Mouse (Mus musculus): ENCODE results near the gene Qars. TPM values are rescaled to one million over a fixed set of nuclear protein-coding genes. Genes with fewer than 3 reads are reported as not detected.

The Qars gene
- polyA plus RNA-seq, 1 experiment from 2014 or later = 117 TPM

DNA sequence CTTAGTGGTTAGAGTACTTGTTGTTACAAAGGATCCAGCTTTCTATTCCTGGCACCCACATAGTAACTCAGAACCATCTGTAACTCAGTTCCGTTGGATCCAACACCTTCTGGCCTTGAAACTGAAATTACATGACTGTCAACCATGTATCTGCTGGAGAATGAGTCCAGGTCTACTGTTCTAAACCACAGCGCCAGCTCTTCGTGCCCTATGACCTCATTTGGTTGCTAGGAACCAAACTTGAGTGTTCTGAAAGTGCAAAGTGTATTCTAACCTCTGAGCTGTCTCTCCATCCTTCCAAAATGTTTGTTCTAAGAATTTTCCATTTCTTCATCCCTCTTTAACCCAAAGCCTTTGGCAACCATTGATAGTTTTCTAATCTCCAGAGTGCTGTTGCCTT is 38.5 kb downstream of the Qars start:
- Histone ChIP-seq H3K36me3 (ENCODE audit: control insufficient read depth, insufficient read depth, low read length) (peaks cover 88% of the 10 kb centered on the region), H3K4me1 (ENCODE audit: control insufficient read depth, insufficient read depth, low read length) (no peaks in the 10 kb centered on the region), H3K4me2 (replicated peaks; ENCODE audit: low read depth, low read length) (no peak overlapping the region), H3K27me3 (ENCODE audit: control insufficient read depth, insufficient read depth, low read length) (no peaks in the 10 kb centered on the region), H3K9me3 (ENCODE audit: control insufficient read depth, low read length) (no peaks in the 10 kb centered on the region), H3K9ac (ENCODE audit: low read depth, low read length) (no peak overlapping the region), H3K4me3 (ENCODE audit: low read length) (no peak overlapping the region), H3K27ac (ENCODE audit: low read depth, low read length) (no peak overlapping the region)
- 94% methylated on average over 3 of the region's 3 CpGs for WGBS
- no peak for ATAC-seq (ENCODE audit: low FRiP score, low TSS enrichment)

DNA sequence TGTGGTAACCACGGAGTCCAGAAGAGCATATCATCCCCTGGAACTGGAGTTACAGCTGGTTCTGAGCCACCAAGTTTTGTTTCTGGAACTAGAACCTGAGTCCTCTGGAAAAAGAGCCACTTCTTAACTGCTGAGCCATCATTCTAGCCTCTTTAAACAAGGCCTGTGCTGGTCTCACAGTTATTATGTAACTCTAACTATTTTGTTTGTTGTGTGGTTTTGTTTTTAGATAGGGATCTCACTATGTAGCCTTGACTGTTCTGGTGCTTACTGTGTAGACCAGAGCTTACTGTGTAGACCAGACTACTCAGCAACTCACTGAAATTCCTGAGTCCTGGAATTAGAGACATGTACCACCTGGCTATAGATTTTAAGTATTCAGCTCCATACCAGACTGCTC is 39.4 kb downstream of the Qars start:
- Histone ChIP-seq H3K36me3 (ENCODE audit: control insufficient read depth, insufficient read depth, low read length) (peaks cover 83% of the 10 kb centered on the region), H3K27me3 (ENCODE audit: control insufficient read depth, insufficient read depth, low read length) (no peaks in the 10 kb centered on the region), H3K9me3 (ENCODE audit: control insufficient read depth, low read length) (no peaks in the 10 kb centered on the region), H3K4me3 (ENCODE audit: low read length) (no peak overlapping the region), H3K27ac (ENCODE audit: low read depth, low read length) (no peak overlapping the region), H3K4me1 (ENCODE audit: control insufficient read depth, insufficient read depth, low read length) (no peaks in the 10 kb centered on the region), H3K4me2 (replicated peaks; ENCODE audit: low read depth, low read length) (no peak overlapping the region), H3K9ac (ENCODE audit: low read depth, low read length) (no peak overlapping the region)
- ATAC-seq (ENCODE audit: low FRiP score, low TSS enrichment) = no peak
- 90% methylated on average over 1 of the region's 1 CpGs for WGBS

- 87% methylated on average over 4 of the region's 4 CpGs for WGBS
- no peak overlapping the region for H3K4me3 ChIP-seq (ENCODE audit: low read length)
- H3K9ac ChIP-seq (ENCODE audit: low read depth, low read length) = no peak overlapping the region
- no peaks in the 10 kb centered on the region for H3K27me3 ChIP-seq (ENCODE audit: control insufficient read depth, insufficient read depth, low read length)
- H3K4me1 ChIP-seq (ENCODE audit: control insufficient read depth, insufficient read depth, low read length) = peaks cover 7% of the 10 kb centered on the region; the same call in 1 of the 2 replicates
- H3K36me3 ChIP-seq (ENCODE audit: control insufficient read depth, insufficient read depth, low read length) = peaks cover 76% of the 10 kb centered on the region
- no peak overlapping the region for H3K4me2 ChIP-seq (replicated peaks; ENCODE audit: low read depth, low read length)
- no peak for ATAC-seq (ENCODE audit: low FRiP score, low TSS enrichment)
- H3K27ac ChIP-seq (ENCODE audit: low read depth, low read length) = no peak overlapping the region
- H3K9me3 ChIP-seq (ENCODE audit: control insufficient read depth, low read length) = no peaks in the 10 kb centered on the region
These were observed 51.7 kb downstream of the Qars start for GRCm38 (mm10) chr9:108559169-108559568.

- Histone ChIP-seq H3K4me1 (ENCODE audit: control insufficient read depth, insufficient read depth, low read length) (peaks cover 7% of the 10 kb centered on the region; the same call in 1 of the 2 replicates), H3K9ac (ENCODE audit: low read depth, low read length) (peak within 1 kb of the TSS; percentile 76), H3K27me3 (ENCODE audit: control insufficient read depth, insufficient read depth, low read length) (no peaks in the 10 kb centered on the region), H3K9me3 (ENCODE audit: control insufficient read depth, low read length) (no peaks in the 10 kb centered on the region), H3K27ac (ENCODE audit: low read depth, low read length) (peak within 1 kb of the TSS; percentile 67), H3K4me2 (replicated peaks; ENCODE audit: low read depth, low read length) (peak within 1 kb of the TSS; percentile 84), H3K36me3 (ENCODE audit: control insufficient read depth, insufficient read depth, low read length) (peaks cover 76% of the 10 kb centered on the region), H3K4me3 (ENCODE audit: low read length) (peak within 1 kb of the TSS; percentile 67)
- ATAC-seq (ENCODE audit: low FRiP score, low TSS enrichment) = peak; percentile 98
- under 1% methylated on average over 47 of the region's 53 CpGs for WGBS
These were observed 52.8 kb downstream of the Qars start, which contains the start of gene Impdh2 for GRCm38 (mm10) chr9:108560227-108560841. Gene Impdh2 (plus strand): TSS chr9:108560286.

- H3K27ac ChIP-seq (ENCODE audit: low read depth, low read length) = no peak overlapping the region
- no peak for ATAC-seq (ENCODE audit: low FRiP score, low TSS enrichment)
- H3K9me3 ChIP-seq (ENCODE audit: control insufficient read depth, low read length) = no peaks in the 10 kb centered on the region
- H3K4me2 ChIP-seq (replicated peaks; ENCODE audit: low read depth, low read length) = no peak overlapping the region
- H3K9ac ChIP-seq (ENCODE audit: low read depth, low read length) = no peak overlapping the region
- peaks cover 55% of the 10 kb centered on the region for H3K36me3 ChIP-seq (ENCODE audit: control insufficient read depth, insufficient read depth, low read length)
- no peak overlapping the region for H3K4me3 ChIP-seq (ENCODE audit: low read length)
- 88% methylated on average over 8 of the region's 8 CpGs for WGBS
- H3K4me1 ChIP-seq (ENCODE audit: control insufficient read depth, insufficient read depth, low read length) = peaks cover 21% of the 10 kb centered on the region
- no peaks in the 10 kb centered on the region for H3K27me3 ChIP-seq (ENCODE audit: control insufficient read depth, insufficient read depth, low read length)
These were observed 56.2 kb downstream of the Qars start for GRCm38 (mm10) chr9:108563671-108564070.

DNA sequence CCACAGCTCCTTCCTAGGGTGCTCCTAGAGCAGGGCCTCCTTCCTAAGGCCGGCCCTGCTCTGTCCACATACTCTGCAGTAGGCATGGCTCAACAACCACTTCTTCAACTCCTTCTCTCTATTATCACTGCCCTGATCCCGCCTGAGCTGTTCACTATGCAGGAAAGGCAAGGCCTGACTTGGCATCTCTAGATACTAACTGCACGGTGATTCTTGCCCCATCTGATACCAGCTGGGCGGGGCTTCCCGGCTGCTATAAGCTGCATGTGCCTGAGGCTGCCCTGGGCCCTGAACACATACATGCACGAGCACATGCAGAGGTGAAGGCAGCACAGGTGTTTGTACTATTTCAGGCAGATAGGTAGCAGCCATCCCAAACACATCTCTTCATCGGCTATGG is 56.6 kb downstream of the Qars start:
- Histone ChIP-seq H3K4me1 (ENCODE audit: control insufficient read depth, insufficient read depth, low read length) (peaks cover 23% of the 10 kb centered on the region), H3K4me2 (replicated peaks; ENCODE audit: low read depth, low read length) (no peak overlapping the region), H3K9ac (ENCODE audit: low read depth, low read length) (no peak overlapping the region), H3K27ac (ENCODE audit: low read depth, low read length) (no peak overlapping the region), H3K4me3 (ENCODE audit: low read length) (no peak overlapping the region), H3K36me3 (ENCODE audit: control insufficient read depth, insufficient read depth, low read length) (peaks cover 50% of the 10 kb centered on the region), H3K9me3 (ENCODE audit: control insufficient read depth, low read length) (no peaks in the 10 kb centered on the region), H3K27me3 (ENCODE audit: control insufficient read depth, insufficient read depth, low read length) (no peaks in the 10 kb centered on the region)
- no peak for ATAC-seq (ENCODE audit: low FRiP score, low TSS enrichment)
- 89% methylated on average over 7 of the region's 7 CpGs for WGBS

Other genes with a start within 250 kb of the Qars start
- gene Dag1, start 243.7 kb upstream of the Qars start, polyA plus RNA-seq (2014; fragmentation: Nextera tagmentation; extraction: Ambion mirVana) = 60.7 and 129 TPM in 2 replicates
- gene Nicn1, start 217.3 kb upstream of the Qars start, polyA plus RNA-seq (2014; fragmentation: Nextera tagmentation; extraction: Ambion mirVana) = 40.2 and 42.4 TPM in 2 replicates
- 30.8 and 35.1 TPM in 2 replicates for gene Amt, start 210.9 kb upstream of the Qars start, polyA plus RNA-seq (2014; fragmentation: Nextera tagmentation; extraction: Ambion mirVana)
- gene Rhoa, start 201.6 kb upstream of the Qars start, polyA plus RNA-seq (2014; fragmentation: Nextera tagmentation; extraction: Ambion mirVana) = 317 and 358 TPM in 2 replicates
- 26.6 and 27.8 TPM in 2 replicates for gene Tcta, start 201.5 kb upstream of the Qars start, polyA plus RNA-seq (2014; fragmentation: Nextera tagmentation; extraction: Ambion mirVana)
- 654 and 725 TPM in 2 replicates for gene Gpx1, start 168.8 kb upstream of the Qars start, polyA plus RNA-seq (2014; fragmentation: Nextera tagmentation; extraction: Ambion mirVana)
- 62.1 and 114 TPM in 2 replicates for gene Usp4, start 159.9 kb upstream of the Qars start, polyA plus RNA-seq (2014; fragmentation: Nextera tagmentation; extraction: Ambion mirVana)
- gene 1700102P08Rik, start 114.9 kb upstream of the Qars start, polyA plus RNA-seq (2014; fragmentation: Nextera tagmentation; extraction: Ambion mirVana) = 0.36 and 0.79 TPM in 2 replicates
- gene Ccdc36, start 79.2 kb upstream of the Qars start, polyA plus RNA-seq (2014; fragmentation: Nextera tagmentation; extraction: Ambion mirVana) = 1.8 and 2.9 TPM in 2 replicates
- gene BC048562, start 71.2 kb upstream of the Qars start, polyA plus RNA-seq (2014; fragmentation: Nextera tagmentation; extraction: Ambion mirVana) = not detected in 2 replicates
- 50.7 and 54.7 TPM in 2 replicates for gene Ccdc71, start 47.2 kb upstream of the Qars start, polyA plus RNA-seq (2014; fragmentation: Nextera tagmentation; extraction: Ambion mirVana)
- gene Klhdc8b, start 46.1 kb upstream of the Qars start, polyA plus RNA-seq (2014; fragmentation: Nextera tagmentation; extraction: Ambion mirVana) = 21.6 and 22.9 TPM in 2 replicates
- 21.5 and 31.9 TPM in 2 replicates for gene Lamb2, start 28.0 kb upstream of the Qars start, polyA plus RNA-seq (2014; fragmentation: Nextera tagmentation; extraction: Ambion mirVana)
- gene Usp19, start 17.1 kb upstream of the Qars start, polyA plus RNA-seq (2014; fragmentation: Nextera tagmentation; extraction: Ambion mirVana) = 45.4 and 69.4 TPM in 2 replicates
- gene Qrich1, start 9.1 kb downstream of the Qars start, polyA plus RNA-seq (2014; fragmentation: Nextera tagmentation; extraction: Ambion mirVana) = 91.0 and 139 TPM in 2 replicates
- 185 and 229 TPM in 2 replicates for gene Impdh2, start 52.6 kb downstream of the Qars start, polyA plus RNA-seq (2014; fragmentation: Nextera tagmentation; extraction: Ambion mirVana)
- gene Ndufaf3, start 59.7 kb downstream of the Qars start, polyA plus RNA-seq (2014; fragmentation: Nextera tagmentation; extraction: Ambion mirVana) = 37.0 and 50.6 TPM in 2 replicates
- gene Dalrd3, start 62.2 kb downstream of the Qars start, polyA plus RNA-seq (2014; fragmentation: Nextera tagmentation; extraction: Ambion mirVana) = 130 and 159 TPM in 2 replicates
- 86.0 and 114 TPM in 2 replicates for gene Wdr6, start 71.0 kb downstream of the Qars start, polyA plus RNA-seq (2014; fragmentation: Nextera tagmentation; extraction: Ambion mirVana)
- gene P4htm, start 90.0 kb downstream of the Qars start, polyA plus RNA-seq (2014; fragmentation: Nextera tagmentation; extraction: Ambion mirVana) = 7.5 and 7.7 TPM in 2 replicates
- gene Arih2, start 141.7 kb downstream of the Qars start, polyA plus RNA-seq (2014; fragmentation: Nextera tagmentation; extraction: Ambion mirVana) = 32.7 and 38.8 TPM in 2 replicates
- 25.8 and 41.7 TPM in 2 replicates for gene Slc25a20, start 154.4 kb downstream of the Qars start, polyA plus RNA-seq (2014; fragmentation: Nextera tagmentation; extraction: Ambion mirVana)
- gene Prkar2a, start 181.6 kb downstream of the Qars start, polyA plus RNA-seq (2014; fragmentation: Nextera tagmentation; extraction: Ambion mirVana) = 25.9 and 28.8 TPM in 2 replicates

All from kidney, embryonic 14.5 days (tissue).